Mouse (Mus musculus): ENCODE measurements around the gene Chia1.
"Not testable (repeated sequence)": the region's sequence is repeated elsewhere in the genome, so short reads cannot be mapped to it uniquely, and the experiment has no call there.

Chia1 gene

DNA sequence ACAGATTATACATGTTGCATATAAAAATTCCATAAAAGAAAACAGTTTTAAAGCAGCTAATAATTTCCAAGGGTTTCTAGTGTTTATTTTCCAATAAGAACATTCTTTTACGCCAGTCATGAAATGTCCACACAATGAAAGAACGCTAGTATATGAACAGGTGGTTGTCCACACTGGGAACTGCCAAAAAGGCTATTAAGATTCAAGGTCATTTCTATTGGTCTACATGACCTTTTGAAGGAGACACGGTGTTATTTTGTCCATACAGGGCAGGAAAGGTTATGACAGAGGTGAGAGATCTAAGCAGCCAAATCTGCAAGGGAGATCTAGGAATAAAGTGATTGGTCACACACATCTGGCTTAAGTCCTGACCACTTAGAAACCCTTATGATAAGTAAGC, at the start of gene Chia1:
Gene Chia1 (plus strand): TSS at position 301 of the 400 bp plus-strand sequence.
- no peak for DNase-seq (ENCODE audit: low read depth, low spot score)

GRCm38 (mm10) chr3:106067707-106068106, 45.3 kb upstream of the Chia1 start:
- not testable (repeated sequence) for DNase-seq (ENCODE audit: low read depth, low spot score)

- DNase-seq (ENCODE audit: low read depth, low spot score): no peak
Measured at GRCm38 (mm10) chr3:106070994-106071393, 42.0 kb upstream of the Chia1 start.

DNA sequence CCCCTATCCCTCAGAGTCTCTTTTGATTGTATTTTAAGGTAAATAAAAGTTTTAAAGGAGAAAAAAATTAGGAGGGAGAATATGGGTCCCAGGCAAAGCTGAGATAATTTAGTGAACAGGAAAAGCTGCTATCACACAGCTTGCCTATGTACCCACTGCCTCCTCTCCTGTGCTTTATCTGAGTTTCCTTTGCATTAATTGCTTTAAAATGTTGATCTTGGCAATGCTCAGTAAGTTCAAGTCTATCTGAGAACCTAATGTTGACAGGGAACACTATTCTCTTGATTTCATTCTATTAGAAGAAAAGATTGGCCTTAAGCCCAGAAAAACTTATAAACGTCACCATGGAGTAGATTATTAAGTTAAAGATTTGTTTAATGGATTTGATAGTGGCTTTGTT, 38.2 kb upstream of the Chia1 start:
- no peak for DNase-seq (ENCODE audit: low read depth, low spot score)

DNA sequence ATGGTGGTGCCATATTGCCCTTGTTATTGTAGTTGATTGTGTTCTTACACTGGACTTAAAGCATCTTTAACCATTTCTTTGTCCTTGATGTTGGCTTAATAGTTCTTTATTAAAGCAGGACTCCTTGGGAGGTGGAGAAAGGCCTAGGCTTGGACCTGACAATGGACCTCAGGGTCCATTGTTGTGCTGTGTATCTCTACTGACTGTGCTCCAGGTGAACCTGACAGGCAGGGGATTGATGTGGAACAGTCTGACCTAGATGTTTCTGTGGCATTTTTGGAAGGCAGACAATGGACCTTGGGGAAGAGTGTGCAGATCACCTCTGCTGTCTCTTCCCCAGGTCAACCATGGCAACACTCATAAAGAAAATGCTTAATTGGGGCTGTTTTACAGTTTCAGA, 14.0 kb downstream of the Chia1 start:
- no peak for DNase-seq (ENCODE audit: low read depth, low spot score)

DNA sequence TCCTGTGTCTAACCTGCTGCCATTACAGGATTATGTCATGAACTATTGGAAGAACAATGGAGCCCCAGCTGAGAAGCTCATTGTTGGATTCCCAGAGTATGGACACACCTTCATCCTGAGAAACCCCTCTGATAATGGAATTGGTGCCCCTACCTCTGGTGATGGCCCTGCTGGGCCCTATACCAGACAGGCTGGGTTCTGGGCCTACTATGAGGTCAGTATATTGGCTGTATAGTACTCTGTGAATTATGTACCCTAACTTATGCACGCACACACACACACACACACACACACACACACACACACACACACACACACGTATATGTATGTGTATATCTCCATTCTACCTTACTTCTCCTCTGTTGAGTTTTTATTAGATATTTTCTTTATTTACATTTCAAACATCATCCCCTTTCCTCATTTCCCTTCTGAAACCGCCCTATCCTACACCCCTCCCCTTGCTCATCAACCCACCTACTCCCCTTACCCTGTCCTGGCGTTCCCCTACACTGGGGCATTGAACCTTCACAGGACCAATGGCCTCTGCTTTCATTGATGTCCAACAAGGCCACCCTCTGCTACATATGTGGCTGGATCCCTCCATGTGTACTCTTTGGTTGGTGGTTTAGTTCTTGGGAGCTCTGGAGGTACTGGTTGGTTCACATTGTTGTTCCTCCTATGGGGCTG, 15.9 kb downstream of the Chia1 start:
- no peak for DNase-seq (ENCODE audit: low read depth, low spot score)

GRCm38 (mm10) chr3:106131690-106132089, 18.7 kb downstream of the Chia1 start:
- no peak for DNase-seq (ENCODE audit: low read depth, low spot score)

DNA sequence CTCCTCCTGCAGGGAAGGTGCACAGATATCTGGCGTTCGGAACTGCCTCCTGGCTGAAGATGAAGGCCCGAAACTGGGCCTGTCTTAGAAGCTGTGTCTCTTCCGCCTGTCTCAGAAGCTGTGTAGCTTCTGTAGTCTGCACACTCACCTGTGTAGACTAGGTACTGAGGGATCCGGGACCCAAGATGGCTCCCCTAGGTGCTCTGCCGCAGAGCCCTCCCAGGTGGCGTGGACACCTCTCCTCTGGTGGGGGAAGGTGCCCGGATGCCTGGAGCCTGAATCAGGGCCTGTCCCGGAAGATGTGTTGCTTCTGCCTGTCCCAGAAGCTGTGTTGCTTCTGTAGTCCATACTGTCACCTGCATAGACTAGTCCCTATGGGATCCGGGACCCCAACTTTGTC, 31.1 kb downstream of the Chia1 start:
- DNase-seq (ENCODE audit: low read depth, low spot score): no peak

GRCm38 (mm10) chr3:106154413-106154812, 41.4 kb downstream of the Chia1 start:
- no peak for DNase-seq (ENCODE audit: low read depth, low spot score)

GRCm38 (mm10) chr3:106167464-106167863, 54.4 kb downstream of the Chia1 start, which contains the start of gene Chil3:
Gene Chil3 (minus strand): TSS chr3:106167564.
- no peak for DNase-seq (ENCODE audit: low read depth, low spot score)

DNA sequence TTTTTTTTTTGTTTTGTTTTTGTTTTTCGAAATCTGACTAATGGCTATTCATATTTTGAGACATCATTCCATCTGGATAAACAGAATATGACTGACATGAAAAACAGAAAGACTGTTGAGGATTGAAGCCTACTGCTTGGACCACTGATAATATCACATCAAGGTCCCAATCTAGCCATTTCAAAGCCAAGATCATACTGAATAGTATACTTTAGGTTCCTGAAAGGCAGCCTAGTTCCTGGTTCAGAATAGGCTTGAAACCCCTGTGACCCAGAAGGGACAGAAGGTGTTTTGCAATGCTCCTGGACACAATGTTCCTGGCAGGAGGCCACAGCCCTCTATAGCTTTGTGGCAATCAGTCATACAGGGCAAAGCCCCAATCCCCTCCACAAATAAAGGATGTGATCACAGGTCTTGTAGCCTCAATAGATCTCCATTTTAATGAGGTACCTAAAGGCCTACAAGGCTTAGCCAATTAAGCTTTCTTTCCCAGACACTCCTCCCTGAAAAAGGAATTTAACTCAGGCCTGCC, 57.6 kb downstream of the Chia1 start:
- no peak for DNase-seq (ENCODE audit: low read depth, low spot score)

DNA sequence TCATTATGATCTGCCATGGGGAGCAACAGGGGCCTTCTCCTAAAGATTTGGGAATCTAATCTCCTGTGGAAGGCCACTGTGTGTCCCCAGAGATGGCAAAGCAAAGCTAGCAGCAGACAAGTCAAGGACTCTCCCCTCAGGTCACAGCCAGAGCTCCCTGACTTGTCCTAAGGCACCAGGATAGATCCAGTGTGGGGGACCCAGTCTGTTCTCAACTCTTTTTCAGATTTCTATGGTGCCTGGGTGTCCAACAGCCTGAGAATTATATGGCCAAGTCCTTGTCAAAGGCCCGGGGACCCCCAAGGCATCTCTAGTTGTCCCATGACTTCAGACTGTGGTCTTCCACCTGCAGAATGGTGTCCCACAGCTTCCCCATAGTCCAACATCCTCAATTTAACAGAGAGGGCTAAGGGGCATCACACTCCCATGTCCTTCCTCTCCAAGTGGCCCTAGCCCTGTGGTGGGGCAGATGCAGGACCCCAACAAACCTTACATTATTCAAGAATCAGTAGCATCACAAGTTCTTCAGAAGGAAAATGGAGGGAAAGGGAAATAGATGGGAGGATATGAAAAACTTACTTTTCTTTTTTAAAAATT, 58.2 kb downstream of the Chia1 start:
- no peak for DNase-seq (ENCODE audit: low read depth, low spot score)

- not testable (repeated sequence) for DNase-seq (ENCODE audit: low read depth, low spot score)
Measured at GRCm38 (mm10) chr3:106172506-106172905, 59.5 kb downstream of the Chia1 start.

- DNase-seq (ENCODE audit: low read depth, low spot score): not testable (repeated sequence)
Measured at GRCm38 (mm10) chr3:106174971-106175370, 61.9 kb downstream of the Chia1 start.

DNA sequence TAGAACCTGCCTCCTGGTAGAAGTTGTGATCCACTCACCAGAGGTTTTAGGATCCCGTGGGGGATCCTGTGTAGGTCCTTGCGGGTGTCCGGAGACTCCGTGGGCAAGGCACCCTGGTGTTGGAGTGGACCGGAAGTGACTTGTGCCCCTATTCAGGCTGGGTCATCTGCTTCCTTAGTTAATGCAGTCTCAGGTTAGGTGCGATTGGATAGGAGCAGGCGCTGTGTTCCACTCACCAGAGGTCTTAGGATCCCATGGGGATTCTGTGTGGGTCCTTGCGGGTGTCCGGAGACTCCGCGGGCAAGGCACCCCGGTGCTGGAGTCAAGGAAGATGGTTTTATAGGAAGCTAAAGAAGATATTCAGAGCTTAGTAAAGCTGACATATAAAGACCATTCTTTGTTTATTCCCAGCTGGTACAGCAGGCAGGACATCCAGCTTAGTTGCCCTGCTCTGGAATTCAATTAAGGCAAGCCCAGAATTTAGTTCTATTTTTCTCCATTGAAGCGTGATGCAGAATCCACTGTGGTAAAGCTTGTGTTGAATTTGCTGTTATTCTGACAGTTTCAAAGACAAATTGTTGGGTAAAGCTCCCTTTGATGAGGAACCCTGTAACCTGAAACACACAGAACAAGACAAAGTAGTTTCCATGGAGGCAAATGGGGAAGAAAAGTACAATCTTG, 64.6 kb downstream of the Chia1 start:
- no peak for DNase-seq (ENCODE audit: low read depth, low spot score)

Measured in 3T3-L1 (cell line).